Mouse (Mus musculus) CH12F3 (cell line): Measurements from ENCODE around the gene Tbcb.
"Not testable (repeated sequence)": the region's sequence is repeated elsewhere in the genome, so short reads cannot be mapped to it uniquely, and the experiment has no call there.

Experiments used
- in situ Hi-C: fragments of 300-500 bp; cut with MboI; formaldehyde crosslinking; loops from 2 replicates; pipeline ENCODE4 v1.14.3; 2020; ENCODE audit warnings: low sequenced_read_pairs

The Tbcb gene

DNA sequence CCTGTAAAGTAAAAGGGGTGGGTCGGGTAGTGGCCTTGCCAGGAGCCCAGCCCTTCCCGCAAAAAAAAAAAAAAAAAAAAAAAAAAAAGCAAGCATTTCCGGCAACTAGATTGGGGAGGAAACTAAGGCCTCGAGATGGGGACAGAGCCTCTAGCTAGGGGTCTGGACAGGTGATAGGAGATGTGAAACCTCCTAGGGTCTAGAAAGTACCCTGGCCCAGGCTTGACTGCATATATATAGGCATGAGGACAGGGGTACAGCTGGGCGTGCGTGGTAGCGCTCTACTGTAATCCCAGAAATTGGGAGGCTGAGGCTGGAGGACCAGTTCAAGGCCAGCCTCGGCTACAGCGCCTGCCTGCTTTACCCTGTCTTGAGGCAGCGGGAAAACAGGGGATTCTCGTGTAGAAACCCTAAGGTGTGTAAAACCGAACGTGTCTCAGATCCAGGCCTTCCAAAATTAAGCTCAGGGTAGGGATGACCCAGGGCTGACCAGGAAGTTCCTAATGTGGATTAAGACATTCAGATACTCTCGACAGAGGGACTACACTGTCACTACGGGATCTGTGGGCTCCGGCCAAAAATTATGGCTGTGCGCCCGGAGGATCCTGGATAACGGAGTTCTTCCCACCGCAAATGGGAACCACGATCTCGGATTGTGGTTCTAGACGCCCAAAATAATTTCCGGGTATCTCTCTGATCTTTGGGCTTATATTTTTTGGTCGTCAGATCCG, 37.8 kb downstream of the Tbcb start:
- in situ Hi-C loops = no loop called here

DNA sequence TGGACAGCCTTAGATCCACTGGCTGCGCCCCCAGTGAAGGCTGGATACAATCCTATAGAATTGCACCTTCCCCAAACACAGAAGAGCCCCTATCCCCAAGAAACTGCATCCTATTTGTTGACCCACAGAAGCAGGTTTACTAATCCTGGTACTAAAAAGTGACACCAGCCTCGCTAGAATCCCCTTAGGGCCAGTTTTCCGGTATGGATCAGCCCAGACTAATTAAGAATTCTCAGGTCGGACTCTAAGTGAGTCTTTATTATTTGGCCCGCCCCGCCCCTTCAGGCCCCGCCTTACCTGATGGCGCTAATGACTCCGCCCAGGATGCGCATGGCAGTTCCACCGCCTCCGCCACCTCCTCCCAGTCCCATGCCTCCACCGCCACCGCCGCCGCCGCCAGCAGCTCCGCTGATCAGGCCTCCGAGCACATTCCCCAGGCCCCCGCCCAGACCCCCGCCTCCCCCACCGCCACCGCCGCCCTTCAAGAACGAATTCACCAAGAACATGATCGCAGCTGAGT, 38.4 kb downstream of the Tbcb start:
- in situ Hi-C loops = no loop called here

GRCm38 (mm10) chr7:30193013-30193412, 39.1 kb downstream of the Tbcb start:
- in situ Hi-C loops = no loop called here

DNA sequence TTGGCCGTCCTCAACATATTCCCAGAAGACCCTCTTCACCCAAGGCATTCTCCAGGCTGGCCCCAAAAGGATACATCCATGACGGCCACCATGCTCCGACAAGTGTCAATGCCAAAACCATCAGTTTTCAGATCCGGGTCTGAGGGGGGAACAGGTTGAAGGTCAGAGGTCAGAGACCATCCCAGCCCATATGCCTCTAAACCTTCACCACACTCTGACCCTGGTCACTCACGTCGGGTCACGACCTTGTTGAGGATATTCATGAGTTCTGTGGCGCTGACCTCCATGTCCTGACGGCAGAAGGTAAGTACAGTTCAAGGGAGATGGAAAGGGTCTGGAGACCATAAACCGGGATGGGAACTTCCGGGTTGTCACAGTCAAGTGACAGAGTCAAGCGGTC, 40.0 kb downstream of the Tbcb start:
- in situ Hi-C loops = no loop called here

DNA sequence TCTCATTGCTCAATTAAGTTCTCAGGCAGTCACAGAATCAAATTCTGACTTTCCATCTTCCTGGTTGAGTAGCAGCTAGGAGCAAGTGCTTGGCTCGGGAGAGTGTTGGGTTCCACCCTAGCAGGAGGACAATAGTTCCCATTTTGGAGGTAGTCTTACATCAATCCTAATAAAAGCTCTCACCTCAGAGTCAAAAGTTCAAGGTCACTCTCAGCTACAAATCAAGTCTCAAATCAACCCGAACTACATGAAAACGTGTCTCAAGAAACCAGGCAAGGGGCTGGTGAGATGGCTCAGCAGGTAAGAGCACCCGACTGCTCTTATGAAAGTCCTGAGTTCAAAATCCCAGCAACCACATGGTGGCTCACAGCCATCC, 43.0 kb downstream of the Tbcb start:
- in situ Hi-C loops = no loop called here

- in situ Hi-C loops = no loop called here
Measured at GRCm38 (mm10) chr7:30188344-30189115, 43.5 kb downstream of the Tbcb start.

GRCm38 (mm10) chr7:30184641-30185348, 47.3 kb downstream of the Tbcb start:
- in situ Hi-C loops = no loop called here

GRCm38 (mm10) chr7:30183879-30184289, 48.2 kb downstream of the Tbcb start, which contains the start of gene Cox7a1:
Gene Cox7a1, plus strand, starts transcription at chr7:30184144.
- in situ Hi-C loops = no loop called here

DNA sequence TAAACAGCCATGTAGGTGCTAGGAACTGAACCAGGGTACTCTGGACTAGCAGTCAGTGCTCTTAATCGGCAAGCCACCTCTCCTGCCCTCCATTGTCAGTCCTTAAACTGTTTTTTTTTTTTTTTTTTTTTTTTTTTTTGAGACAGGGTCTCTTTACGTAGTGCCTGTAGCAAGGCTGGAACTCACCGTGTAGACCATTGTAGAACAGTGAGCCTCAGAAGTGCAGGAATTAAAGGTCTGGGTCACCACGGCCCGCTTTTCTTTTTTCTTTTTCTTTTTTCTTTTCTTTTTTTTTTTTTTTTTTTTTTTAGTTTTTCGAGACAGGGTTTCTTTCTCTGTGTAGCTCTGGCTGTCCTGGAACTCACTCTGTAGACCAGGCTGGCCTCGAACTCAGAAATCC, 48.9 kb downstream of the Tbcb start:
- in situ Hi-C loops = not testable (repeated sequence)

GRCm38 (mm10) chr7:30181929-30182328, 50.1 kb downstream of the Tbcb start:
- in situ Hi-C loops = not testable (repeated sequence)

- in situ Hi-C loops = no loop called here
Measured at GRCm38 (mm10) chr7:30181308-30181707, 50.8 kb downstream of the Tbcb start.

DNA sequence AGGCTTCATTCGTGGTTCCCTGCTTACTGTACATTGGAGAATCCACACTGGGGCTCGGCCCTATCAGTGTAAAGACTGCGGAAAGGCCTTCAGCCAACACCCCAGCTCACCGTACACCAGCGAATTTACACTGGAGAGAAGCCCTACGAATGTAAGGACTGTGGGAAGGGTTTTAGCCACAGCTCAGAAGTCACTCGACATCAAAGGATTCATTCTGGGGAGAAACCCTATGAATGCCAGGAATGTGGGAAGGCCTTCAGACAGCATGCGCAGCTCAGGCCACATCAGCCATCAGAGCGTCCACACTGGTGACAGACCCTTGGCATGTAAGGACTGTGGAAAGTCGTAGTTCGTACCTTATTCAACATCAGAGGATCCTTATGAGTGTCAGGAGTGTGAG, 53.8 kb downstream of the Tbcb start:
- in situ Hi-C loops = no loop called here

- in situ Hi-C loops = no loop called here
Measured at GRCm38 (mm10) chr7:30176474-30176873, 55.6 kb downstream of the Tbcb start.
